Mouse (Mus musculus) urinary bladder, postnatal 14 days (tissue): ENCODE results near the gene Tcl1.
"Not testable (repeated sequence)": the region's sequence is repeated elsewhere in the genome, so short reads cannot be mapped to it uniquely, and the experiment has no call there.

Source experiments
- DNase-seq: peaks from one replicate; pipeline ENCODE4 v3.0.0; 2021; ENCODE audit warnings: low spot score

The Tcl1 gene

GRCm38 (mm10) chr12:105222601-105223319, at the start of gene Tcl1:
TSS of gene Tcl1 (minus strand) at chr12:105222793.
- DNase-seq = no peak

GRCm38 (mm10) chr12:105271016-105271965, 48.7 kb upstream of the Tcl1 start:
- DNase-seq = no peak

GRCm38 (mm10) chr12:105267076-105267475, 44.5 kb upstream of the Tcl1 start:
- DNase-seq = no peak

GRCm38 (mm10) chr12:105266096-105266495, 43.5 kb upstream of the Tcl1 start:
- peak; percentile 7 for DNase-seq

GRCm38 (mm10) chr12:105259221-105259620, 36.6 kb upstream of the Tcl1 start:
- no peak for DNase-seq

GRCm38 (mm10) chr12:105258787-105259186, 36.2 kb upstream of the Tcl1 start:
- no peak for DNase-seq

GRCm38 (mm10) chr12:105253796-105254195, 31.2 kb upstream of the Tcl1 start:
- no peak for DNase-seq

- DNase-seq = no peak
Observed at GRCm38 (mm10) chr12:105248763-105249233, 26.2 kb upstream of the Tcl1 start.

- no peak for DNase-seq
Observed at GRCm38 (mm10) chr12:105239060-105239459, 16.5 kb upstream of the Tcl1 start.

GRCm38 (mm10) chr12:105235091-105235490, 12.5 kb upstream of the Tcl1 start:
- no peak for DNase-seq

- DNase-seq = no peak
Observed at GRCm38 (mm10) chr12:105234362-105234761, 11.8 kb upstream of the Tcl1 start.

GRCm38 (mm10) chr12:105224621-105225320, 2.2 kb upstream of the Tcl1 start:
- no peak for DNase-seq

GRCm38 (mm10) chr12:105217101-105217760, 5.4 kb downstream of the Tcl1 start:
- no peak for DNase-seq

- DNase-seq = no peak
Observed at GRCm38 (mm10) chr12:105209231-105209630, 13.4 kb downstream of the Tcl1 start.

- DNase-seq = no peak
Observed at GRCm38 (mm10) chr12:105208441-105208840, 14.2 kb downstream of the Tcl1 start.

- DNase-seq = no peak
Observed at GRCm38 (mm10) chr12:105207071-105207470, 15.5 kb downstream of the Tcl1 start.

GRCm38 (mm10) chr12:105201657-105202056, 20.9 kb downstream of the Tcl1 start, which contains the start of gene Tcl1b4:
TSS of gene Tcl1b4 (plus strand) at chr12:105201957.
- not testable (repeated sequence) for DNase-seq

GRCm38 (mm10) chr12:105199684-105200497, 22.7 kb downstream of the Tcl1 start:
- not testable (repeated sequence) for DNase-seq

GRCm38 (mm10) chr12:105190743-105191142, 31.9 kb downstream of the Tcl1 start, which contains the start of gene Tcl1b3:
TSS of gene Tcl1b3 (plus strand) at chr12:105191043.
- DNase-seq = not testable (repeated sequence)

GRCm38 (mm10) chr12:105188980-105189379, 33.6 kb downstream of the Tcl1 start:
- not testable (repeated sequence) for DNase-seq
